Mouse (Mus musculus): ENCODE measurements around the gene Slc44a5. TPM values are rescaled to one million over a fixed set of nuclear protein-coding genes. Genes with fewer than 3 reads are reported as not detected.

Gene Slc44a5
- polyA plus RNA-seq, 1 experiment from 2014 or later = 0.53 TPM

DNA sequence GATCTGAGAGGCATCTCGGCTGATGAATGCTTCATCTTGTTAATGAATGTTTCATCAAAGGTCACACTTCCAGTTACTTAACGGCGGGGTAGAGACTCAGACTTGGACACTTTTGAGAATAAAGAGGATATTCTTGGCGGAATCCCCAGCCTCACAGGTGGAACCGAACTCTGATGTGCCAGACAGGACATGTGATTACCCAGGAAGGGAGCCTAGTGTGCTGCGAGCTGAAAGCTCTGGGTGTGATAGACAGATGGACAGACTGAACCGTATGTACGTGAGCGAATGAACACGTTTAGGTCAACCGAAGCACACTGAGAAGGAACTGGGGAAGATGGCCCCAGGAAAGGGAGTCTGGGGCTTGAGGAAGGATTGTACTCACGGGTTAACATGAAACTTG lies 228.6 kb downstream of the Slc44a5 start:
- H3K4me3 ChIP-seq (ENCODE audit: low read depth, low read length) = no peak overlapping the region
- no peaks in the 10 kb centered on the region for H3K27me3 ChIP-seq (ENCODE audit: control insufficient read depth, insufficient read depth, low read length)
- DNase-seq (ENCODE audit: low spot score) = no peak
- no peaks in the 10 kb centered on the region for H3K36me3 ChIP-seq (ENCODE audit: control insufficient read depth, insufficient read depth, low read length)
- H3K27ac ChIP-seq (replicated peaks) = no peak overlapping the region
- TF ChIP-seq EP300 (optimal IDR thresholded peaks at IDR 0.05) = no peak
- no peak for TF ChIP-seq CTCF (IDR thresholded peaks at IDR 0.05; ENCODE audit: low read depth)
- no peaks in the 10 kb centered on the region for H3K4me1 ChIP-seq (replicated peaks; ENCODE audit: control insufficient read depth, insufficient read depth)
- WGBS = 87% methylated on average over 12 of the region's 12 CpGs
- ATAC-seq (ENCODE audit: low FRiP score, low TSS enrichment) = no peak
- H3K9me3 ChIP-seq (ENCODE audit: control insufficient read depth, low read length) = no peaks in the 10 kb centered on the region
- H3K9ac ChIP-seq (ENCODE audit: low read length) = no peak overlapping the region
- no peak overlapping the region for H3K4me2 ChIP-seq (replicated peaks; ENCODE audit: low read depth)

DNA sequence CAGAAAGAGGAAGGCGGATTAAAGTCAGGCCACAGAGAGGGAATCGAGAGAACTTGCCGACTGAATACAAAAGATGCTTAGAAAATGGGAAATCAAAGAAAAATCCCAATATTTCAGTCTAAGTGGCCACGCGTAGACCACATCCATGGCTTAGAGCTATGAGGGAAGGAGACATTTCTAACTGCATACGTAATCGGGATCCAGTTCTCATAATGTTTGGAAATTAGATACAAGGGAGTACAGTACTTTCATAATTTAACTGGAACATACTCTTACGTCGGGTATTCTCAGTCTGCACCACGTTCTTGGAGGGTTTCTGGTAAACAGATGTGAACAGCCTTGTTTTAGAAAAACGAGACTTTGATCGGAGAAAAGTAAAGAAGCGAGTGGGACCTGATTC lies 229.1 kb downstream of the Slc44a5 start:
- Histone ChIP-seq H3K27ac (replicated peaks) (no peak overlapping the region), H3K4me1 (replicated peaks; ENCODE audit: control insufficient read depth, insufficient read depth) (no peaks in the 10 kb centered on the region), H3K4me2 (replicated peaks; ENCODE audit: low read depth) (no peak overlapping the region), H3K4me3 (ENCODE audit: low read depth, low read length) (no peak overlapping the region), H3K27me3 (ENCODE audit: control insufficient read depth, insufficient read depth, low read length) (no peaks in the 10 kb centered on the region), H3K9me3 (ENCODE audit: control insufficient read depth, low read length) (no peaks in the 10 kb centered on the region), H3K36me3 (ENCODE audit: control insufficient read depth, insufficient read depth, low read length) (no peaks in the 10 kb centered on the region), H3K9ac (ENCODE audit: low read length) (no peak overlapping the region)
- 78% methylated on average over 13 of the region's 13 CpGs for WGBS
- TF ChIP-seq CTCF (IDR thresholded peaks at IDR 0.05; ENCODE audit: low read depth) (no peak), EP300 (optimal IDR thresholded peaks at IDR 0.05) (no peak)
- no peak for DNase-seq (ENCODE audit: low spot score)
- ATAC-seq (ENCODE audit: low FRiP score, low TSS enrichment) = no peak

DNA sequence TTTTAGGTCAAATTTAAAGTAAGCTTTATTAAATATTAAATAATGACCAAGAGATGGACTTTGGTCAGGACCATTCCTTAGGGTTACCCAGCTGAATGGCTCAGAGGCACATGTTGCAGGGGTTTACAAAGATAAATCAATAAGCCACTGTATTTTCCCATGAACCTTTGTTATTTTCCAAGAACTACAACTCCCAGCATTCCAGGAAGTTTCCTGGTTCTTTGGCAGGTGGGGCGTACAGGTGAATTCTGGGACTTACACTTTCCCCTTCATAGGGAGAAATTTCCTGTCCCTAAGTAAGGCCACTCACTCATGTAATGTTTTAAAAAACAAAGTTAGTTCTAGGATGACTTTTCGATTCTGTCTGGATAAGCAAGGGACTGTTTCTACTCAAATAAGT lies 235.2 kb downstream of the Slc44a5 start:
- WGBS = 84% methylated on average over 2 of the region's 2 CpGs
- no peak for ATAC-seq (ENCODE audit: low FRiP score, low TSS enrichment)
- no peak for DNase-seq (ENCODE audit: low spot score)

DNA sequence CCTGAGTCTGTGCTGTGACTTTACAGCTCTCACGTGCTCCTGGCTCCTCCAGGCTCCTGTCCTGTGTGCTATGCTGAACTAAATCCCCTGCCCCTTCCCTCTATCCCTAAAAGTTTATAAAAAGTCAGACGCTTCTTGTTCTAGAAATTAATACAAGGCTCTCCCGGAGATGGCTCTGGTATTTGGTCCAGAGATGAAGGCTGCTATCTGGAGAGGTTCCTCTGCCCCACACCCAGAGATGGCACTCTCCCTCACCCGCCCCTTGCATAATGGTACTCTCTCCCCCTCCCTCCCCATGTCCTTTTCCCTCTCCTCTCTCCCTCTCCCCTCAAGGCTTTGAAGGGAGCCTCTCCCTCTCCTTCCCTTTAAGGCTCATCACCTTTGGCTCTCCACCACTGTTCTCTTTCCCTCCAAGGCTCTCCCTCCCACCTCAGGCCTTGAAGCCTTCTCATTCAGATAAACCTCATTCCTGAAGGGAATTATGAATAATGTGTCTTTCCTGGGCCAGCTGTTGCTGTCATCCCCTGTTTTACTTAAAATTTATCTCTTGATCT lies 236.0 kb downstream of the Slc44a5 start:
- Histone ChIP-seq H3K4me3 (ENCODE audit: low read depth, low read length) (no peak overlapping the region), H3K9ac (ENCODE audit: low read length) (no peak overlapping the region), H3K4me1 (replicated peaks; ENCODE audit: control insufficient read depth, insufficient read depth) (no peaks in the 10 kb centered on the region), H3K27ac (replicated peaks) (no peak overlapping the region), H3K4me2 (replicated peaks; ENCODE audit: low read depth) (no peak overlapping the region), H3K36me3 (ENCODE audit: control insufficient read depth, insufficient read depth, low read length) (no peaks in the 10 kb centered on the region), H3K9me3 (ENCODE audit: control insufficient read depth, low read length) (no peaks in the 10 kb centered on the region), H3K27me3 (ENCODE audit: control insufficient read depth, insufficient read depth, low read length) (no peaks in the 10 kb centered on the region)
- WGBS = 40% methylated on average over 4 of the region's 4 CpGs
- TF ChIP-seq EP300 (optimal IDR thresholded peaks at IDR 0.05) = no peak
- no peak for TF ChIP-seq CTCF (IDR thresholded peaks at IDR 0.05; ENCODE audit: low read depth)
- DNase-seq (ENCODE audit: low spot score) = no peak
- ATAC-seq (ENCODE audit: low FRiP score, low TSS enrichment) = no peak

More for the DNA sequence above, 235.2 kb downstream of the Slc44a5 start:
- no peak for TF ChIP-seq CTCF (IDR thresholded peaks at IDR 0.05; ENCODE audit: low read depth)
- TF ChIP-seq EP300 (optimal IDR thresholded peaks at IDR 0.05) = no peak
- Histone ChIP-seq H3K4me3 (ENCODE audit: low read depth, low read length) (no peak overlapping the region), H3K27ac (replicated peaks) (no peak overlapping the region), H3K4me1 (replicated peaks; ENCODE audit: control insufficient read depth, insufficient read depth) (no peaks in the 10 kb centered on the region), H3K9me3 (ENCODE audit: control insufficient read depth, low read length) (no peaks in the 10 kb centered on the region), H3K9ac (ENCODE audit: low read length) (no peak overlapping the region), H3K4me2 (replicated peaks; ENCODE audit: low read depth) (no peak overlapping the region), H3K27me3 (ENCODE audit: control insufficient read depth, insufficient read depth, low read length) (no peaks in the 10 kb centered on the region), H3K36me3 (ENCODE audit: control insufficient read depth, insufficient read depth, low read length) (no peaks in the 10 kb centered on the region)

DNA sequence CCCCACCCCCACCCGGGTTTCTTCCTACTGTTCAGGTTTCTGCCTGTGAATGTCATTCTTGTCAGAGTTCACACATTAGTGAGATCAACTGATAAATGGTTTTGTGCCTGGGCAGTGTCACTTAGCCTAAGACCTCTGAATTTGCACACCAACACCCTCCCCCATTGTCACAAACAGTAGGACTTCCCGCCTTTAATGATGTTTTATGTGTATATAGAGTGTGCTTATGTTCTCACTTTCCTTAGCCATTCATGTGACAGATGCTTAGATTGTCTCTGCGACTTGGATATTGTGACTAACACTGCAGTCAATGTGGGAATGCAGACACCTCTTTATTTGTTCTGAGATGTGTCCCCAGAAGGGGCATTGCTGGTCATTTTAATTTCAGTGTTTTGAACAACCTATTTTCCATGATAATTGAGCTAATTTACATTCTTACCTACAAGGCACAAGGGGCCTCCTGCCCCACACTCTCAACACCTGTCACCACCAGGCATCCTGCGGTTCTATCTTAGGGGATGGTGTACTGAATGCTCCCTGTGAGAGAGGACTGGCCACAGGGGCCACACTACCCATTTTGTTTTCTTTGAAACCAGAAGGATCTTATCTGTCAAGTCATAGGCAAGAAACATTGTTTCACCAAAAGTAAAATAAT lies 236.7 kb downstream of the Slc44a5 start:
- no peaks in the 10 kb centered on the region for H3K36me3 ChIP-seq (ENCODE audit: control insufficient read depth, insufficient read depth, low read length)
- 25% methylated on average over 4 of the region's 4 CpGs for WGBS
- ATAC-seq (ENCODE audit: low FRiP score, low TSS enrichment) (no peak), DNase-seq (ENCODE audit: low spot score) (no peak)
- TF ChIP-seq EP300 (optimal IDR thresholded peaks at IDR 0.05) (no peak), CTCF (IDR thresholded peaks at IDR 0.05; ENCODE audit: low read depth) (no peak)
- H3K27ac ChIP-seq (replicated peaks) = no peak overlapping the region
- no peak overlapping the region for H3K9ac ChIP-seq (ENCODE audit: low read length)
- H3K4me3 ChIP-seq (ENCODE audit: low read depth, low read length) = no peak overlapping the region
- no peaks in the 10 kb centered on the region for H3K27me3 ChIP-seq (ENCODE audit: control insufficient read depth, insufficient read depth, low read length)
- H3K4me2 ChIP-seq (replicated peaks; ENCODE audit: low read depth) = no peak overlapping the region
- no peaks in the 10 kb centered on the region for H3K4me1 ChIP-seq (replicated peaks; ENCODE audit: control insufficient read depth, insufficient read depth)
- H3K9me3 ChIP-seq (ENCODE audit: control insufficient read depth, low read length) = no peaks in the 10 kb centered on the region

GRCm38 (mm10) chr3:154210431-154211055 lies 237.3 kb downstream of the Slc44a5 start:
- ATAC-seq (ENCODE audit: low FRiP score, low TSS enrichment) = no peak
- DNase-seq (ENCODE audit: low spot score) = no peak
- H3K9me3 ChIP-seq (ENCODE audit: control insufficient read depth, low read length) = no peaks in the 10 kb centered on the region
- H3K4me1 ChIP-seq (replicated peaks; ENCODE audit: control insufficient read depth, insufficient read depth) = no peaks in the 10 kb centered on the region
- no peak overlapping the region for H3K9ac ChIP-seq (ENCODE audit: low read length)
- WGBS = 44% methylated on average over 10 of the region's 10 CpGs
- H3K36me3 ChIP-seq (ENCODE audit: control insufficient read depth, insufficient read depth, low read length) = no peaks in the 10 kb centered on the region
- no peak overlapping the region for H3K4me3 ChIP-seq (ENCODE audit: low read depth, low read length)
- no peak overlapping the region for H3K4me2 ChIP-seq (replicated peaks; ENCODE audit: low read depth)
- H3K27me3 ChIP-seq (ENCODE audit: control insufficient read depth, insufficient read depth, low read length) = no peaks in the 10 kb centered on the region
- H3K27ac ChIP-seq (replicated peaks) = no peak overlapping the region
- TF ChIP-seq EP300 (optimal IDR thresholded peaks at IDR 0.05) = no peak
- TF ChIP-seq CTCF (IDR thresholded peaks at IDR 0.05; ENCODE audit: low read depth) = no peak
